Mouse (Mus musculus) forebrain, embryonic 16.5 days (tissue): ENCODE data around the gene Fxyd7. TPM values are rescaled to one million over a fixed set of nuclear protein-coding genes. Genes with fewer than 3 reads are reported as not detected.

Source experiments
- ATAC-seq: fragments of 200-750 bp; cut with Nextera tagmentation; 2 replicates; pipeline ENCODE4 v1.8.0; 2017; ENCODE audit warnings: mild to moderate bottlenecking, moderate library complexity
- H3K27ac ChIP-seq: fragments of 300-500 bp; sonication (generic); 2 replicates; pipeline ENCODE4 v1.5.1; 2014; ENCODE audit warnings: low read length, control low read depth
- H3K27me3 ChIP-seq: fragments of 300-500 bp; sonication (generic); replicated peaks from 2 replicates; pipeline ENCODE4 v1.6.1; 2014; ENCODE audit warnings: low read length; ENCODE audit not compliant: control insufficient read depth, insufficient read depth
- H3K36me3 ChIP-seq: fragments of 300-500 bp; sonication (generic); 2 replicates; pipeline ENCODE4 v1.6.1; 2014; ENCODE audit not compliant: control insufficient read depth, insufficient read depth
- H3K4me1 ChIP-seq: fragments of 300-500 bp; sonication (generic); replicated peaks from 2 replicates; pipeline ENCODE4 v1.6.1; 2014; ENCODE audit warnings: low read length; ENCODE audit not compliant: control insufficient read depth, insufficient read depth
- H3K4me2 ChIP-seq: fragments of 300-500 bp; sonication (generic); 2 replicates; pipeline ENCODE4 v1.6.1; 2014; ENCODE audit warnings: mild to moderate bottlenecking, low read length, control low read depth
- H3K4me3 ChIP-seq: fragments of 300-500 bp; sonication (generic); replicated peaks from 2 replicates; pipeline ENCODE4 v1.5.1; 2014; ENCODE audit warnings: mild to moderate bottlenecking, low read length, control low read depth
- H3K9ac ChIP-seq: fragments of 300-500 bp; sonication (generic); replicated peaks from 2 replicates; pipeline ENCODE4 v1.6.1; 2014; ENCODE audit warnings: low read depth, low read length, control low read depth
- H3K9me3 ChIP-seq: fragments of 300-500 bp; sonication (generic); 2 replicates; pipeline ENCODE4 v1.6.1; 2016; ENCODE audit warnings: low read length; ENCODE audit not compliant: control insufficient read depth
- WGBS: fragments of 180-500 bp; shearing (Covaris S2); extraction: QIAGEN DNeasy Blood & Tissue Kit; methylation state at CpG from one replicate; pipeline ENCODE4 v1.1.7; 2014; 5-methylcytosine and 5-hydroxymethylcytosine counted together
- polyA plus RNA-seq: library from polyadenylated mRNA; unstranded; fragments of >200 nt; fragmentation: Nextera tagmentation; extraction: Ambion mirVana; gene quantifications from 2 replicates; pipeline ENCODE4 v1.2.1, GENCODE M21; 2015

Fxyd7 gene
- polyA plus RNA-seq, 1 experiment from 2014 or later, result 95.0 TPM

DNA sequence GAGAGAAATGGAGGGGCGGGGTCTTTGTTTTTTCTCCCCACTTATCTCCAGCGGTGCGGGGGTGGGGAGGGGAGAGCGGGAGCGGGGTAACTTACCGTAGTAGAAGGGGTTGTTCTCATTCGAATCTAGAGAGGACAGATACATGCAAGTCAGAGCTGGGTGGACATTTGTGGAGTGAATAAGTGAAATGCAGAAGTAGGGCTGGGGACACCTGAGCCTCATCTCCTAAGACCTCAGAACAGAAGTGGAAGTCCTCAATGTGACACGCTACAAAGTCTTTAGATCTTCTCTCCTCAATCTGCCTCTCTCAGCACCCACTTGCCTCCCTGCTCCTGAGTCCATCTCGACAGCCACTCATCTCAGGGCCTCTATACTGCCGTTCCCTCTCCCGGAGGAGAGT lies 16.0 kb downstream of the Fxyd7 start:
- no peaks in the 10 kb centered on the region for H3K36me3 ChIP-seq
- H3K27ac ChIP-seq, result no peak overlapping the region
- no peaks in the 10 kb centered on the region for H3K4me1 ChIP-seq
- H3K9ac ChIP-seq, result no peak overlapping the region
- no peak for ATAC-seq
- H3K9me3 ChIP-seq, result no peaks in the 10 kb centered on the region
- peaks cover under 1% of the 10 kb centered on the region; the same call in 1 of the 2 replicates for H3K27me3 ChIP-seq
- H3K4me3 ChIP-seq, result no peak overlapping the region
- no peak overlapping the region for H3K4me2 ChIP-seq
- 82% methylated on average over 11 of the region's 11 CpGs for WGBS

DNA sequence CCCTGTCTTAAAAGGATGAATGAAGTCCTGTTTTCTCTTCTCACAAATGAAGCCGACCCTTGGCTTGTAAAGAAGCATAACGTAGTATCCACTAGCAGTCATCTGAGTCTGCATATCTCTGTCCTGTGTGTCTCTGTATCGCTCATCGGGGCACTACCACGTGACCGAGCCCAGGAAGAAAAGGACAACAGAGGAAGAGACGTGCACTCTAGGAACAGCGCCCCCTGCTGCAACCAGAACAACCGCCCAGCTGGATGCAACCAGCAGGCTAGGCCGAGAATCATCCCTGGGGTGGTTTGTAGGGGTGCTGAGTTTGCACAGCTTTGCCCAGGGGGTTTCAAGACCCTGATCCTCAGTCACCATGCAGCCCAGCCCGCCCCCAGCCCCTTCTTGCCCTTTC lies 16.5 kb downstream of the Fxyd7 start:
- no peak overlapping the region for H3K9ac ChIP-seq
- 66% methylated on average over 11 of the region's 11 CpGs for WGBS
- no peaks in the 10 kb centered on the region for H3K36me3 ChIP-seq
- no peaks in the 10 kb centered on the region for H3K4me1 ChIP-seq
- no peak overlapping the region for H3K4me3 ChIP-seq
- ATAC-seq, result no peak
- H3K4me2 ChIP-seq, result no peak overlapping the region
- no peak overlapping the region for H3K27ac ChIP-seq
- H3K9me3 ChIP-seq, result no peaks in the 10 kb centered on the region
- H3K27me3 ChIP-seq, result no peaks in the 10 kb centered on the region; the same call in 1 of the 2 replicates

DNA sequence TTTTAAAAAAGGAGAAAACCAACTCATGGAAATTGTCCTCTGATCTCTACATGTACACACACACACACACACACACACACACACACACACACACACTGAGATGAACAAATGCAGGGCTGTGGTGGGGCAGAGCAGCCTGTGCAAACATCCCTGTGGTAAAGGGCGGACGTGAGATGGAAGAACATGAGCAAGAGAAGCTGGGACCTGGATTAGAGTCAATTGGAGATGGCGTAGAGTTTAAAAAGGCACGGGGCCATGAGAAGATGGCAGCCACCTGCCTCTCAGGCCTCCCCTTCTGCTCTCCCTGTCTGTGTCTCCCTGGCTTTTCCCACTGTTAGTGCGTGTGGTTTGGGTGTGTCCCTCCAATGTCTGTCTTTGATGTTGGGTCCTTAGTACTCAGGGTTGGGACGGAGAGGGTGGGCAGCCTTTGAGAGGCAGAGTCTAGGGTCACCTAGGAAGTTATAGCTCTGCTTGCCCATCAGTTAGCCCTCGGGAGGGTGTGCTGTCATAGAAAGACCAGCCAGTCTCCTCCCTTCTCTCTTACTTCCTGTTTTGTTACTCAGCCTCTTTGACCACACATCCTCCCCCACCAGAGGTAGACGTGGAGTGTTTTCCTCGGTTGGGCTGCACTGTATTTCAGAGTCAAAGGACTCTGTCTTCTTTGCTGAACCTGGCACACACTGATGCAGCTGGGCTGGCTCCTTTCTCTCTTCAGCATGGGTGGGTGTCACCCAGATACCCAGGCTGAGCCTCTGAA lies 17.7 kb downstream of the Fxyd7 start:
- Histone ChIP-seq H3K27ac (no peak overlapping the region), H3K9ac (no peak overlapping the region), H3K4me3 (no peak overlapping the region), H3K36me3 (no peaks in the 10 kb centered on the region), H3K4me2 (no peak overlapping the region), H3K4me1 (no peaks in the 10 kb centered on the region), H3K27me3 (no peaks in the 10 kb centered on the region), H3K9me3 (no peaks in the 10 kb centered on the region)
- WGBS, result 79% methylated on average over 9 of the region's 9 CpGs
- no peak for ATAC-seq

DNA sequence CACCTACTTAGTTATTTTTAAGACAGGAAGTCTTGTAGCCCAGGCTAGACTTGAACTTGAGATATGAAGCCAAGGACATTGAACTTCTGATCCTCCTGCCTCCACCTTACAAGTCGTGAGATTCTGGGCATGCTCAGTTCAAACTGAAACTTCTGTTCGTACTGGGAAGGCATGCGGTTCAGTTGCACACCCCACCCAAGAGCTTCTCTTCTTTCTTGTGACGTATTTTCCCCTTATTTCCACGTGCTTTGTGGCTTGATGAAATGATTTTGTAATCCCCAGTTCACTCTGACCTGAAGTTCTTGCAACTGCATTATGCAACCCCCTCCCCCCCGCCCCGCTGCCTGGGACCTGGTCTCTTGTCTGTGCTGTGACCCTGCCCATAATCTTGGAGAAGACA lies 19.5 kb downstream of the Fxyd7 start:
- no peaks in the 10 kb centered on the region for H3K27me3 ChIP-seq
- 80% methylated on average over 7 of the region's 7 CpGs for WGBS
- no peak for ATAC-seq

DNA sequence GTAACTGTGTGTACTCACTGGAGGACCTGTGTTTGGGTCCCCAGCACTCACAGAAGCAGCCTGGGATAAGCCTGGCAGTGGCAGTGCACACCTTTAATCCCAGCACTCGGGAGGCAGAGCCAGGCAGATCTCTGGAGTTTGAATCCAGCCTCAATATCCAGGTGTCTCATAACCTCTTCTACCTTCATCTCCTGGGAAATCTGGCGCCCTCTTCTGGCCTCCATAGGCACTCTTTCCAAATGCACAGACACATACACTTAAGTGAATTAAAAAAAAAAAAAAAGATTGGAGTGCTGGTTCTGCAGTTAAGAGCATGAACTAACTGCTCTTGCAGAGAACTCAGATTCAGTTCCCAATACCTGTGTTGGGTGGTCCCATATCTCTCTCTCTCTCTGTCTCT lies 20.6 kb downstream of the Fxyd7 start:
- Histone ChIP-seq H3K4me3 (no peak overlapping the region), H3K4me2 (no peak overlapping the region), H3K9ac (no peak overlapping the region), H3K36me3 (no peaks in the 10 kb centered on the region), H3K27ac (no peak overlapping the region), H3K9me3 (no peaks in the 10 kb centered on the region), H3K4me1 (no peaks in the 10 kb centered on the region), H3K27me3 (no peaks in the 10 kb centered on the region)
- no peak for ATAC-seq
- 77% methylated on average over 2 of the region's 2 CpGs for WGBS

More for the DNA sequence above, 19.5 kb downstream of the Fxyd7 start:
- Histone ChIP-seq H3K4me2 (no peak overlapping the region), H3K27ac (no peak overlapping the region), H3K4me1 (no peaks in the 10 kb centered on the region), H3K9me3 (no peaks in the 10 kb centered on the region), H3K9ac (no peak overlapping the region), H3K36me3 (no peaks in the 10 kb centered on the region), H3K4me3 (no peak overlapping the region)

DNA sequence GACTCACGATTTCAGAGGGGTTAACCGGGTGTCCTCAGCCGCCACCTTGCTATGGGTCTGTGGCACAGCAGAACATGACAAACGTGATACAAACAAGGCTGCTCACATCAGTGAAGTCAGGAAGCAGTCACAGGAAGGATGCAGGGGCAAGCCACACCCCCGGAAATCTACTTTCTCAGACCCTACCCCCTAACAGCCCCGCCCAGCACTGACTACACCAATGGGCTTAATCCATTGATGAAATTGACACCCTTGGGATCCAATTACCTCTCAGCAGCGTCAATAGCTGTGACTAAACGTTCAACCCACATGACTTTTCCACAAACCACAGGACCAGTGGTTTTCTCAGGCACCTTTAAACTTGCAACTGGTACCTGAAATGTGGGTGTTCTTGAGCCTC lies 22.7 kb downstream of the Fxyd7 start:
- no peak for ATAC-seq
- 76% methylated on average over 8 of the region's 8 CpGs for WGBS
- H3K9ac ChIP-seq, result no peak overlapping the region

DNA sequence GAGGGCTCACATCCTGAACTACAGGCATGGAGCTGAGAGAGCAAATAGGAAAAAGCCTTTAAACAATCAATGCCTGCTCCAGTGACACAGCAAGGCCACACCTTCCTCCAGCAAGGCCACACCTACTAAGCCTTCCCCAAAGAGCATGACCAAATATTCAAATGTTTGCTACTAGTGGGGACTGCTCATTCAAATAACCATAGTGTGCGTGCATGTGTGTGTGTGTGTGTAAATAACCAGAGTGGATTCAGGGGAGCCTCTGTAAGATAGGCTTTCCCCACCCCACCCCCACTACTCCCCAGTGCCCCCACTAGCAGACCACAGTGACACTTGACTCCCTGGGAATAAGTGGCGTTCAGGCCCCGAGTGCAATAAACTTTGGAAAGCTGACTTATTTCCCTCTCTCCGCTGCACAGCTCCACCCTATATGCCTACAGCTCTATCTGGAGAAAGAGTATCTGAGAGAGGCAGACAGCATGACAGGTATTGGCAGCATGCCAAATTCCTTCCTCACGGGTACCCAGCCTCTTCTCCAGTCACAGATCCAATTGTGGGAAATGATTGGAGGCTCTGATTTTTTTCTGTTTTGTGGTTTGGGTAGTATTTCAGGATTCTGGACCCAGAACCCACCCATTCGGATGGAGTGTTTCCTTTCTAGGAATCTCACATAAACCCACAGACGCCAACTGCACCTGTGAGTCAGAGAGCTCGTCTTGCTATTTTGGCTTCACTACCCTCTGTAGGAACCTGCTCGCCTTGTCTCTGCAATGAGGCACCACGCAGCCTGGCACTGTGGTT lies 34.0 kb downstream of the Fxyd7 start:
- Histone ChIP-seq H3K4me1 (peaks cover 8% of the 10 kb centered on the region; the same call in 1 of the 2 replicates), H3K27ac (0 out of 2 replicates have a peak overlapping the region, but pooled peaks have one; percentile 20), H3K36me3 (no peaks in the 10 kb centered on the region), H3K4me3 (no peak overlapping the region), H3K9me3 (no peaks in the 10 kb centered on the region), H3K4me2 (no peak overlapping the region), H3K27me3 (no peaks in the 10 kb centered on the region), H3K9ac (no peak overlapping the region)
- ATAC-seq, result peak; percentile 54
- WGBS, result 42% methylated on average over 10 of the region's 10 CpGs

More for the DNA sequence above, 22.7 kb downstream of the Fxyd7 start:
- no peak overlapping the region for H3K4me3 ChIP-seq
- H3K27ac ChIP-seq, result no peak overlapping the region
- H3K9me3 ChIP-seq, result no peaks in the 10 kb centered on the region
- H3K4me1 ChIP-seq, result no peaks in the 10 kb centered on the region
- no peaks in the 10 kb centered on the region for H3K27me3 ChIP-seq
- no peaks in the 10 kb centered on the region for H3K36me3 ChIP-seq
- no peak overlapping the region for H3K4me2 ChIP-seq

DNA sequence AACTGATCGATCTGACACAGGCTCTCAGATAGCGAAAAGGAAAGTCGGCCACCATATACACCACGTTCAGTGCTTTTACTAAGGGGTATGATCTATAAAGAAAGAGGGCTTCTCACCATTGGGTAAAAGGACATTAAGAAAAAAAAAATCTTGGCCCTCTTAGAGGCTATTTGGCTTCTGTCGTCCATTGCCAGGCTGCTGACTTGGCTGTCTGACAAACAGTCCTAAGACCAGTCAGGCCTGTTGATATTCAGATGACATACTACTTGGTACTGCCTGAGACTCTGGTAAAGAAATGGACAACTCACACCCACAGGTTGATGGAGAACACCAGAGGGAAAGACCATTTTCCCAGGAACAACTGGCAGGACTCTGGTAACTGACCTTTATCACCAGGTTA lies 38.3 kb downstream of the Fxyd7 start:
- H3K4me1 ChIP-seq, result peaks cover 8% of the 10 kb centered on the region; the same call in 1 of the 2 replicates
- H3K27ac ChIP-seq, result no peak overlapping the region
- no peaks in the 10 kb centered on the region for H3K9me3 ChIP-seq
- no peak for ATAC-seq
- no peak overlapping the region for H3K4me2 ChIP-seq
- H3K9ac ChIP-seq, result no peak overlapping the region
- H3K36me3 ChIP-seq, result no peaks in the 10 kb centered on the region
- no peaks in the 10 kb centered on the region for H3K27me3 ChIP-seq
- no peak overlapping the region for H3K4me3 ChIP-seq
- 86% methylated on average over 5 of the region's 5 CpGs for whole genome bisulfite sequencing

DNA sequence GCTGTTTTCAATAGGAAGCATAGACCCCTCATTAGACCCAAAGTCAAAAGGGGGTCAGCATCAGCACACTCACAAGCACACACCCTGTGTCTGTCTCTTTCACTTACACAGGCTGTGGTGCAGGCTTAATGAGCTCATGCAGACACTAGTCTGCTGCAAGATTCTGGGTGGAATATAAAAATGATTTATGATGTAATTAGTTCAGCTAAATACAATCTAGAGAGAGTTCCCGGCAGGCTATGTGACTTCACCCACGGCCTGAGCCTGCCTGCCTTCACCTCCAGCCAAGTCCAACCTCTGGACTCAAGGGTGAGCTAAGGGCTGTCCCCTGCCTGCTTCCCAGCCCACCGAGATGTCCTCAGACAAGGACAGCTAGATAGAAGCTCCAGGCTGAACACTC lies 42.4 kb downstream of the Fxyd7 start:
- no peak for ATAC-seq
- H3K4me3 ChIP-seq, result no peak overlapping the region
- 81% methylated on average over 3 of the region's 3 CpGs for WGBS

More for the DNA sequence above, 42.4 kb downstream of the Fxyd7 start:
- Histone ChIP-seq H3K27ac (no peak overlapping the region), H3K9me3 (no peaks in the 10 kb centered on the region), H3K36me3 (no peaks in the 10 kb centered on the region), H3K4me2 (no peak overlapping the region), H3K9ac (no peak overlapping the region), H3K4me1 (no peaks in the 10 kb centered on the region), H3K27me3 (no peaks in the 10 kb centered on the region)
